24 mouse cellular contexts compared by ENCODE assay signal in the genomic region with DNA sequence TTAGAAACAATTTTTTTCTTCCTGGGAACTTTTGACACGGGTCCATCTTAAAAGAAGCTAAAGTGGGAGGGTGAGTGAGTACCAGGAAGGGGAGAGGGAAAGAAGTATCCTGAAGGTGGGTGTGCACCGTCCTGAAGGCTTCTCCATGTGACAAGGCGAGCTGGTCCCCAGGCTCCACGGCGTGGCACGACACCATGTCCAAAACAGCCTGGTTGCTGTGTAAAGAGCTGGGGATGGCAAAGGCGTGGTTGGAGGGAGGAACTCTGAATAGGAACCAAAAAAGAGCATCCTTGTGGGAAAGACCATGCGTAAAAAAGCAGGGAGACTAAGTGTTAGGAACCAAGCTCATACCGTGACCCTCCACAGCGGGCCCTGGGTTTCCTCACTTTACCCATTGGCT.
DNase-seq lines count a peak whose midpoint lies in the region; ATAC-seq lines count a peak whose summit lies in the region.
"Had no signal": no experiment of that assay in that cellular context is flagged by ENCODE, and none has a peak within 500 bp of the region (broad histone marks: within the 10 kb centered on the region; RNA-seq: fewer than 3 reads in every experiment).

No protein-coding gene starts in this region.

- 85% methylated on average over 10 of the region's 10 CpGs for WGBS in limb, embryonic 12.5 days
- 82% methylated on average over 10 of the region's 10 CpGs for WGBS in limb, embryonic 10.5 days
- WGBS in midbrain, embryonic 11.5 days = 88% methylated on average over 10 of the region's 10 CpGs
- WGBS in midbrain, embryonic 13.5 days = 91% methylated on average over 10 of the region's 10 CpGs

- H3K4me1 ChIP-seq in limb, embryonic 12.5 days (replicated peaks) = peaks cover 10% of the 10 kb centered on the region
- H3K4me1 ChIP-seq in limb, embryonic 10.5 days = peaks cover 19% of the 10 kb centered on the region
- H3K4me1 ChIP-seq in midbrain, embryonic 11.5 days (ENCODE audit: control insufficient read depth, insufficient read depth, low read length) = no peaks in the 10 kb centered on the region
- H3K4me1 ChIP-seq in midbrain, embryonic 13.5 days (replicated peaks) = no peaks in the 10 kb centered on the region
- H3K4me1 ChIP-seq: embryonic facial prominence, embryonic 12.5 days had no signal

- ATAC-seq in frontal cortex, adult (ENCODE audit: low TSS enrichment) = peak; percentile 38
- no peak for ATAC-seq in limb, embryonic 12.5 days (ENCODE audit: insufficient number of reproducible peaks, insufficient read depth, low FRiP score, low TSS enrichment, low read depth)
- no peak for ATAC-seq in midbrain, embryonic 11.5 days (ENCODE audit: low FRiP score)
- no peak for ATAC-seq in midbrain, embryonic 13.5 days
- ATAC-seq: activated CD4-positive, CD25-positive, alpha-beta regulatory T cell, adult 4 months; CD4-positive, CD25-positive, alpha-beta regulatory T cell, adult 4 months; forebrain, embryonic 13.5 days; forebrain, embryonic 15.5 days; Patski had no signal

- peaks cover 4% of the 10 kb centered on the region; the same call in 1 of the 2 replicates for H3K9me3 ChIP-seq in limb, embryonic 12.5 days
- no peaks in the 10 kb centered on the region for H3K9me3 ChIP-seq in limb, embryonic 10.5 days (replicated peaks)
- H3K9me3 ChIP-seq in midbrain, embryonic 11.5 days (ENCODE audit: control insufficient read depth, low read length) = peaks cover 6% of the 10 kb centered on the region; the same call in 1 of the 2 replicates
- no peaks in the 10 kb centered on the region for H3K9me3 ChIP-seq in midbrain, embryonic 13.5 days
- H3K9me3 ChIP-seq: embryonic facial prominence, embryonic 10.5 days; forebrain, embryonic 13.5 days; forebrain, embryonic 15.5 days; G1E had no signal

- 0 out of 2 replicates have a peak overlapping the region, but pooled peaks have one; percentile 17 for H3K27ac ChIP-seq in limb, embryonic 12.5 days
- H3K27ac ChIP-seq in limb, embryonic 10.5 days = no peak overlapping the region
- H3K27ac ChIP-seq in midbrain, embryonic 11.5 days (ENCODE audit: low read depth, low read length) = no peak overlapping the region
- H3K27ac ChIP-seq in midbrain, embryonic 13.5 days = no peak overlapping the region
- H3K27ac ChIP-seq: embryonic facial prominence, embryonic 10.5 days; embryonic facial prominence, embryonic 12.5 days; forebrain, embryonic 13.5 days; forebrain, embryonic 15.5 days had no signal

- H3K27me3 ChIP-seq in limb, embryonic 12.5 days = no peaks in the 10 kb centered on the region
- H3K27me3 ChIP-seq in limb, embryonic 10.5 days (ENCODE audit: low read depth, poor library complexity, severe bottlenecking) = no peaks in the 10 kb centered on the region
- H3K27me3 ChIP-seq in midbrain, embryonic 11.5 days (ENCODE audit: control insufficient read depth, insufficient read depth, low read length) = no peaks in the 10 kb centered on the region
- no peaks in the 10 kb centered on the region for H3K27me3 ChIP-seq in midbrain, embryonic 13.5 days
- H3K27me3 ChIP-seq: CH12.LX; embryonic facial prominence, embryonic 12.5 days; forebrain, embryonic 13.5 days; forebrain, embryonic 15.5 days; Patski had no signal

- no peak overlapping the region for H3K4me3 ChIP-seq in limb, embryonic 12.5 days (replicated peaks)
- H3K4me3 ChIP-seq in limb, embryonic 10.5 days = no peak overlapping the region
- no peak overlapping the region for H3K4me3 ChIP-seq in midbrain, embryonic 11.5 days (ENCODE audit: low read depth, low read length)
- H3K4me3 ChIP-seq in midbrain, embryonic 13.5 days (replicated peaks) = no peak overlapping the region
- H3K4me3 ChIP-seq: embryonic facial prominence, embryonic 10.5 days; embryonic facial prominence, embryonic 12.5 days; forebrain, embryonic 13.5 days; forebrain, embryonic 15.5 days had no signal

- no peak for DNase-seq in frontal cortex, postnatal 10 days (ENCODE audit: low spot score in 2 of 2)
- DNase-seq in limb, embryonic 10.5 days (ENCODE audit: low spot score) = no peak
- DNase-seq in midbrain, embryonic 11.5 days (ENCODE audit: low spot score, missing footprints) = peak; percentile 76
- DNase-seq: adrenal gland, adult 8-10 months; adrenal gland, postnatal 14 days; adrenal gland, postnatal 36 days; B cell, adult 2 months; cerebellum, adult 11-12 months; cerebellum, adult 2 months; cerebellum, adult 9-10 months; cerebellum, postnatal 10 days; cerebellum, postnatal 25 days had no signal

- no peaks in the 10 kb centered on the region for H3K36me3 ChIP-seq in limb, embryonic 12.5 days
- peaks cover 3% of the 10 kb centered on the region; the same call in 1 of the 2 replicates for H3K36me3 ChIP-seq in limb, embryonic 10.5 days
- no peaks in the 10 kb centered on the region for H3K36me3 ChIP-seq in midbrain, embryonic 11.5 days (ENCODE audit: control insufficient read depth, insufficient read depth, low read length)
- H3K36me3 ChIP-seq in midbrain, embryonic 13.5 days = no peaks in the 10 kb centered on the region
- H3K36me3 ChIP-seq: embryonic facial prominence, embryonic 12.5 days; forebrain, embryonic 15.5 days had no signal

- H3K9ac ChIP-seq in limb, embryonic 12.5 days (replicated peaks) = no peak overlapping the region
- H3K9ac ChIP-seq in midbrain, embryonic 11.5 days (ENCODE audit: low read length) = no peak overlapping the region
- no peak overlapping the region for H3K9ac ChIP-seq in midbrain, embryonic 13.5 days (replicated peaks)
- H3K9ac ChIP-seq: embryonic facial prominence, embryonic 12.5 days; forebrain, embryonic 13.5 days; forebrain, embryonic 15.5 days had no signal

- H3K4me2 ChIP-seq in limb, embryonic 12.5 days = no peak overlapping the region
- no peak overlapping the region for H3K4me2 ChIP-seq in midbrain, embryonic 11.5 days
- H3K4me2 ChIP-seq in midbrain, embryonic 13.5 days (replicated peaks) = no peak overlapping the region
- H3K4me2 ChIP-seq: embryonic facial prominence, embryonic 12.5 days; forebrain, embryonic 13.5 days; forebrain, embryonic 15.5 days had no signal
